In the genomic region with DNA sequence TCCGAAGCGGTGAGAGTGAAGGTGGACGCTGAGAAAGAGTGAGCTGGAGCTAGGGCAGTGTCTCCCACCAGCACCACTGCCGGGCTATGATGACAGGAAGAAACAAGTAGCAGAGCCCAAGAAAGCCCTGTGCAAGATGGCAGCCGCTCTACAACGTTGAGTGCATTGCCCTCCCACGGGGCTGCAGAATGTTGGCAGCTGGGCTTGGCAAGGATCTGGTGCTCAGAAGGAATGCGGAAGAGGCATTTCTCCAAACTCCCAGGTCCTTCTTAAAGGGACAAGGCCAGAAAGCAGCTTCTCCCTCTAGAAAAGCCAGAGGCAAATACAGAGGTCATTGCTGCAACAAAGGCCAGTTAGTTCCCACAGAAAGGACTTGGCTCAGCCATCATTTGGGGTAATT, we compare ENCODE assay signal across 9 mouse cellular contexts.
DNase-seq lines count a peak whose midpoint lies in the region; ATAC-seq lines count a peak whose summit lies in the region.
"Had no signal": no experiment of that assay in that cellular context is flagged by ENCODE, and none has a peak within 500 bp of the region (broad histone marks: within the 10 kb centered on the region; RNA-seq: fewer than 3 reads in every experiment).

No protein-coding gene starts in this region.

- no peak for ATAC-seq in inflammation-experienced regulatory T-cells, adult 6 months
- ATAC-seq in hindbrain, embryonic 13.5 days (ENCODE audit: low FRiP score) = no peak

- H3K4me1 ChIP-seq in hindbrain, embryonic 13.5 days (replicated peaks) = no peaks in the 10 kb centered on the region
- H3K4me1 ChIP-seq: limb, embryonic 12.5 days had no signal

- H3K4me3 ChIP-seq in hindbrain, embryonic 13.5 days = no peak overlapping the region
- H3K4me3 ChIP-seq: limb, embryonic 12.5 days had no signal

- intact Hi-C loops in heart, postnatal 25 days (cut with DNase I) = no loop called here

- 83% methylated on average over 8 of the region's 8 CpGs for WGBS in hindbrain, embryonic 13.5 days

- no peak overlapping the region for H3K4me2 ChIP-seq in hindbrain, embryonic 13.5 days
- H3K4me2 ChIP-seq: limb, embryonic 12.5 days had no signal

- H3K27ac ChIP-seq in hindbrain, embryonic 13.5 days = no peak overlapping the region
- H3K27ac ChIP-seq: limb, embryonic 12.5 days had no signal

- no peak overlapping the region for H3K9ac ChIP-seq in hindbrain, embryonic 13.5 days
- H3K9ac ChIP-seq: limb, embryonic 12.5 days had no signal

- peak; percentile 58 for DNase-seq in adrenal gland, postnatal 10 days
- DNase-seq in adrenal gland, postnatal 4 days (ENCODE audit: low spot score in 2 of 2) = no peak
- DNase-seq in layer of hippocampus, adult 9-11 months = peak; percentile 25
- DNase-seq in layer of hippocampus, adult 9-10 months (ENCODE audit: low spot score) = no peak
- DNase-seq in heart, postnatal 25 days (ENCODE audit: low spot score) = peak; percentile 2
- peak; percentile 22 for DNase-seq in ovary, postnatal 14 days (ENCODE audit: low spot score)

- H3K36me3 ChIP-seq in hindbrain, embryonic 13.5 days = no peaks in the 10 kb centered on the region
- H3K36me3 ChIP-seq: limb, embryonic 12.5 days had no signal

- no peaks in the 10 kb centered on the region for H3K27me3 ChIP-seq in hindbrain, embryonic 13.5 days
- H3K27me3 ChIP-seq: limb, embryonic 12.5 days had no signal

- H3K9me3 ChIP-seq in hindbrain, embryonic 13.5 days = no peaks in the 10 kb centered on the region
- H3K9me3 ChIP-seq: limb, embryonic 12.5 days had no signal

Comparison
In these comparisons a context has a peak if more than half of its experiments do, and no peak if none do; other contexts are left out.
1. DNase-seq: peak in adrenal gland, postnatal 10 days (single experiment), layer of hippocampus, adult 9-11 months (single experiment), heart, postnatal 25 days (single experiment) and ovary, postnatal 14 days (single experiment); none in adrenal gland, postnatal 4 days (0 of 2) and layer of hippocampus, adult 9-10 months (single experiment).